Mouse (Mus musculus) hindbrain, embryonic 16.5 days (tissue): ENCODE data around the gene Gm9376. TPM values are rescaled to one million over a fixed set of nuclear protein-coding genes. Genes with fewer than 3 reads are reported as not detected.
A peak's percentile ranks its signal among the peaks of the same experiment; 100 is the strongest.

Experiments
- ATAC-seq: fragments of 200-750 bp; cut with Nextera tagmentation; 2 replicates; pipeline ENCODE4 v1.8.0; 2017; ENCODE audit warnings: moderate TSS enrichment, moderate library complexity
- H3K27ac ChIP-seq: fragments of 300-500 bp; sonication (generic); 2 replicates; pipeline ENCODE4 v1.5.1; 2014; ENCODE audit warnings: low read depth, mild to moderate bottlenecking, control low read depth, low read length, moderate library complexity
- H3K27me3 ChIP-seq: fragments of 300-500 bp; sonication (generic); replicated peaks from 2 replicates; pipeline ENCODE4 v1.6.1; 2014; ENCODE audit warnings: low read length; ENCODE audit not compliant: control insufficient read depth, insufficient read depth
- H3K36me3 ChIP-seq: fragments of 300-500 bp; sonication (generic); 2 replicates; pipeline ENCODE4 v1.6.1; 2014; ENCODE audit warnings: mild to moderate bottlenecking, low read length, moderate library complexity, mixed read lengths; ENCODE audit not compliant: control insufficient read depth, insufficient read depth
- H3K4me1 ChIP-seq: fragments of 300-500 bp; sonication (generic); 2 replicates; pipeline ENCODE4 v1.6.1; 2014; ENCODE audit warnings: low read depth, low read length; ENCODE audit not compliant: control insufficient read depth, insufficient read depth
- H3K4me2 ChIP-seq: fragments of 300-500 bp; sonication (generic); 2 replicates; pipeline ENCODE4 v1.6.1; 2014; ENCODE audit warnings: mild to moderate bottlenecking, low read length, control low read depth, moderate library complexity
- H3K4me3 ChIP-seq: fragments of 300-500 bp; sonication (generic); 2 replicates; pipeline ENCODE4 v1.5.1; 2014; ENCODE audit warnings: mild to moderate bottlenecking, low read length, control low read depth, moderate library complexity
- H3K9ac ChIP-seq: fragments of 300-500 bp; sonication (generic); 2 replicates; pipeline ENCODE4 v1.6.1; 2014; ENCODE audit warnings: low read depth, mild to moderate bottlenecking, control low read depth, low read length, moderate library complexity
- H3K9me3 ChIP-seq: fragments of 300-500 bp; sonication (generic); 2 replicates; pipeline ENCODE4 v1.6.1; 2014; ENCODE audit warnings: mild to moderate bottlenecking, low read length, moderate library complexity; ENCODE audit not compliant: control insufficient read depth
- WGBS: fragments of 180-500 bp; shearing (Covaris S2); extraction: QIAGEN DNeasy Blood & Tissue Kit; methylation state at CpG from one replicate; pipeline ENCODE4 v1.1.7; 2014; 5-methylcytosine and 5-hydroxymethylcytosine counted together
- microRNA-seq: library from miRNA; unstranded; fragments of <30 nt; microRNA quantifications from one replicate; pipeline ENCODE4, GENCODE M21; 2017
- polyA plus RNA-seq: library from polyadenylated mRNA; unstranded; fragments of >200 nt; fragmentation: Nextera tagmentation; extraction: Ambion mirVana; gene quantifications from 2 replicates; pipeline ENCODE4 v1.2.1, GENCODE M21; 2015

The Gm9376 gene
- polyA plus RNA-seq, 1 experiment from 2014 or later, result not detected

GRCm38 (mm10) chr14:118305951-118306350 lies 39.2 kb downstream of the Gm9376 start:
- no peak overlapping the region for H3K27ac ChIP-seq
- H3K4me2 ChIP-seq, result no peak overlapping the region
- no peaks in the 10 kb centered on the region; the same call in 1 of the 2 replicates for H3K4me1 ChIP-seq
- H3K36me3 ChIP-seq, result no peaks in the 10 kb centered on the region
- WGBS, result 65% methylated on average over 9 of the region's 9 CpGs
- H3K4me3 ChIP-seq, result no peak overlapping the region
- ATAC-seq, result no peak
- H3K9me3 ChIP-seq, result no peaks in the 10 kb centered on the region
- H3K27me3 ChIP-seq, result no peaks in the 10 kb centered on the region
- no peak overlapping the region for H3K9ac ChIP-seq

- H3K36me3 ChIP-seq, result no peaks in the 10 kb centered on the region
- H3K4me1 ChIP-seq, result no peaks in the 10 kb centered on the region; the same call in 1 of the 2 replicates
- no peak overlapping the region for H3K27ac ChIP-seq
- 80% methylated on average over 8 of the region's 8 CpGs for WGBS
- no peak overlapping the region for H3K4me2 ChIP-seq
- H3K4me3 ChIP-seq, result no peak overlapping the region
- no peaks in the 10 kb centered on the region for H3K27me3 ChIP-seq
- ATAC-seq, result no peak
- H3K9me3 ChIP-seq, result no peaks in the 10 kb centered on the region
- H3K9ac ChIP-seq, result no peak overlapping the region
Observed at GRCm38 (mm10) chr14:118307060-118307459, 40.3 kb downstream of the Gm9376 start.

- no peak overlapping the region for H3K9ac ChIP-seq
- no peaks in the 10 kb centered on the region for H3K36me3 ChIP-seq
- H3K27me3 ChIP-seq, result no peaks in the 10 kb centered on the region
- no peaks in the 10 kb centered on the region for H3K4me1 ChIP-seq
- no peak overlapping the region for H3K4me3 ChIP-seq
- H3K4me2 ChIP-seq, result no peak overlapping the region
- no peaks in the 10 kb centered on the region for H3K9me3 ChIP-seq
- WGBS, result 94% methylated on average over 8 of the region's 8 CpGs
- no peak for ATAC-seq
- H3K27ac ChIP-seq, result no peak overlapping the region
Observed at GRCm38 (mm10) chr14:118311703-118312102, 44.9 kb downstream of the Gm9376 start.

GRCm38 (mm10) chr14:118312664-118313063 lies 45.9 kb downstream of the Gm9376 start:
- H3K27me3 ChIP-seq, result no peaks in the 10 kb centered on the region
- no peaks in the 10 kb centered on the region for H3K9me3 ChIP-seq
- H3K4me3 ChIP-seq, result no peak overlapping the region
- no peaks in the 10 kb centered on the region for H3K4me1 ChIP-seq
- no peak overlapping the region for H3K27ac ChIP-seq
- H3K9ac ChIP-seq, result no peak overlapping the region
- WGBS, result 88% methylated on average over 10 of the region's 10 CpGs
- H3K36me3 ChIP-seq, result no peaks in the 10 kb centered on the region
- no peak for ATAC-seq
- no peak overlapping the region for H3K4me2 ChIP-seq

GRCm38 (mm10) chr14:118313931-118314330 lies 47.2 kb downstream of the Gm9376 start:
- Histone ChIP-seq H3K36me3 (no peaks in the 10 kb centered on the region), H3K27me3 (no peaks in the 10 kb centered on the region; the same call in 1 of the 2 replicates), H3K4me1 (no peaks in the 10 kb centered on the region), H3K4me3 (no peak overlapping the region), H3K27ac (no peak overlapping the region), H3K4me2 (no peak overlapping the region), H3K9me3 (no peaks in the 10 kb centered on the region), H3K9ac (no peak overlapping the region)
- WGBS, result 91% methylated on average over 3 of the region's 3 CpGs
- ATAC-seq, result no peak

- no peak overlapping the region for H3K4me2 ChIP-seq
- H3K9me3 ChIP-seq, result no peaks in the 10 kb centered on the region
- no peak overlapping the region for H3K9ac ChIP-seq
- H3K27me3 ChIP-seq, result no peaks in the 10 kb centered on the region; the same call in 1 of the 2 replicates
- no peaks in the 10 kb centered on the region; the same call in 1 of the 2 replicates for H3K4me1 ChIP-seq
- H3K27ac ChIP-seq, result no peak overlapping the region
- peak; percentile 86 for ATAC-seq
- 46% methylated on average over 9 of the region's 9 CpGs for WGBS
- no peak overlapping the region for H3K4me3 ChIP-seq
- H3K36me3 ChIP-seq, result no peaks in the 10 kb centered on the region
Observed at GRCm38 (mm10) chr14:118317260-118317659, 50.5 kb downstream of the Gm9376 start.

Small RNA genes within 50 kb of the gene (microRNA-seq; reads per million reads assigned to microRNA genes)
- not detected for gene Mir6241

Other genes starting within 250 kb of the Gm9376 start
- gene Dct, start 214.7 kb upstream of the Gm9376 start, polyA plus RNA-seq, result 0.57 and 0.70 TPM in 2 replicates
- gene Tgds, start 134.2 kb upstream of the Gm9376 start, polyA plus RNA-seq, result 15.3 and 16.1 TPM in 2 replicates
- 49.4 and 49.8 TPM in 2 replicates for gene Gpr180, start 129.8 kb upstream of the Gm9376 start, polyA plus RNA-seq
- 2.2 and 3.6 TPM in 2 replicates for gene Sox21, start 29.9 kb upstream of the Gm9376 start, polyA plus RNA-seq